Mouse (Mus musculus): Measurements from ENCODE around the gene Lpp. TPM values are rescaled to one million over a fixed set of nuclear protein-coding genes. Genes with fewer than 3 reads are reported as not detected.

The Lpp gene
- polyA plus RNA-seq, 1 experiment: 137 TPM

DNA sequence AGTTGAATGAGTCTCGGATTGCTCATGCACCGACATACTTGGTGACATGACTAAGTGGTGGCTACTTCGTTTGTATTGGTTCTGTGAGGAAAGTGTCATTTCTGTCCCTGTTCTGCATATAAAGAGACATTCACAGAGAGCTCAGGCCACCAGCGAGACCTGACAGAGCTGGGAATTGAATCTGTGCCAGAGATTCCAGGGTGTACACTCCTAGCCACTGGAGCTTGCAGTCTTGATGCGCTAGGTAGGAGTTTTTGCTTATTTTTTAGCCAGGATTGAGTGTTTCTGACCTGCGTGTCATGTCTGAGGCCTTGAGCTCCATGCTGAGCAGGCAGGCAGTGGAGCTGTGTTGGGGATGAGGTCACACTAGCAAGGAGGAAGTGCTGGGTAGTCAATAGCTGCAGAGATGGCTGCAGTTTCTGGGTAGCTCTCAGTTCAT is 41.8 kb downstream of the Lpp start:
- DNase-seq (ENCODE audit: low spot score): no peak

DNA sequence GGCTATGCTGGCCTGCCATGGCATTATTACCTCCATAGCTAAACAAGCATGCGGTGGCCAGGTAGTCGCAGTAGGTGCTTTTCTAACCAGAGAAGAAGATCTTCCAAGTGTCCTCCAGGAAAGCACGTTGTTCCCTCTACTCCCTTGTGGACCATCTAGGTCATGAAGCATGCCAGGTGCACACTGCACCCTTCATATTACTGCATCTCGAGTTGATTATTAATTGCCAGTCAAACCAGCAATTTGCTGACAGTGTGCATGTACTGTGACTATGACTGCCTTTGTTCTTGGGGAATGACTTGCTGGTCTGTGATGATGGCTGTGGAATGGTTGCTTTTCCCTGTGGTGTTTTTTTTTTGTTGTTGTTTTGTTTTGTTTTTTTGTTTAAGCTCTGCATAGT is 45.1 kb downstream of the Lpp start:
- DNase-seq (ENCODE audit: low spot score): no peak

DNA sequence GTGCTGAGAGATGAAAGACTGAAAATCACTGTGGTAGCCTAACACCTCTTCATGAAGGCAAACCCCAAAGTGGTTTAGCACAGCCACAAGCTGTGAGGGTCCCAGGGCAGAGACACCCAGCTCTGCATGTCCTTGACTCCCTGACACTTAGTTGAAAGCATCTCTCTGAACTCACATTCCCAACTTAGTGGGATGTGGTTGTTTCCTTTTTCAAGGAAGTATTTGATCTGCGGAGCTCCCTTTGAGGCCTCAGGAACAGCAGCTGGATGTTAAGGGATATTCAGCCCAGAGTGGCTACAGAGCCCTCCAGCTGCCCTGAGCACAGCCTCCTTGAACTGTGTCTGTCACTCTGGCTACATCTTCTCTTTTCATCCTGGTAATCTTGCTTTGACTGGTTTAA is 48.0 kb downstream of the Lpp start:
- DNase-seq (ENCODE audit: low spot score): no peak

DNA sequence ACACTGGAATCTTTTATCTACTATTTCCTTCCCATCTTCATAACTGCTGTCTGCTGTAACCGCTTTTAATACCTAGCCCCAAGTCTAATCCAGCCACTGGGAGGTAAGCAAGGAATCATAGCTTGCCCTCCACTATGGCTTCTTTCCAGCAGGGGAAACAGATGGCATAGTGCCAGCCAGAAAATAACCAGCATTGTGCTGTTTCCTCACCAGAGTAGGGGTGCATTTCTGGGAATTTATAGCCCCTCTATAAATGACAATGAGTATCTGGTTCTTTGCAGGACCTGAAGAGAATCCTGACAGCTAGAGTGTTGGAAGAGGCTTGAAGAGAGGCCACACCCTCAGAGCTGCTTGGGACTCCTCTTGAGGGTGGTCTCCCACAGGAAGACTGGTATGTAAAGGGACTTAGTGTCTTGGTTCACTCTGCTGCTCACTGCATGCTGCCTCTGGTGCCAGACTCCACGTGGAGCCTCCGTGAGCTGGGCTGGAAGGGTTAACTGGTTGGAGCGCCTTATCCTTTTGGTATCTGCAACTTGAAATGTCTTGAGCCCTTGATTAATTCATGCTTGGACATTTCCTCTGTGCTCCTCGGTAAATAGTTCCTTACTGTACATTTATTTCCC is 49.3 kb downstream of the Lpp start:
- DNase-seq (ENCODE audit: low spot score): no peak

DNA sequence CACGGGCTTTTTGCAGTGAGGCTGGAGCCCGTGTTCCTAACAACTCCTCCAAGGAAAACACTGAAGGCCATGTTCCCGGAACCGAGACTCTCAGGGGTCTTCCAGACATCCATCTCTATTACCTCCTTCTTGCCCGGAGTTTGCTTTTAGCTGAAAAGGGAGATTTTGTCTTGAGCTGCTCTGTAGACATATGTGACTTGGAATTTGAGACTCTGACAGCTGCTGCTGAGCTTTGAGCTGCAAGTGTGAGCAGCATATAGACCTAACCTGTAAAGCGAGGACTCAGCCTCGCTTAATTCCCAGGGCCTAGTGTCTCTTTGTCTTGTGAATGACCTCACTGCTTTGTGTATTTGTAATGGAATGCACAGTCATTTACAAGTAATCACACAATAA is 49.8 kb downstream of the Lpp start:
- no peak for DNase-seq (ENCODE audit: low spot score)

DNA sequence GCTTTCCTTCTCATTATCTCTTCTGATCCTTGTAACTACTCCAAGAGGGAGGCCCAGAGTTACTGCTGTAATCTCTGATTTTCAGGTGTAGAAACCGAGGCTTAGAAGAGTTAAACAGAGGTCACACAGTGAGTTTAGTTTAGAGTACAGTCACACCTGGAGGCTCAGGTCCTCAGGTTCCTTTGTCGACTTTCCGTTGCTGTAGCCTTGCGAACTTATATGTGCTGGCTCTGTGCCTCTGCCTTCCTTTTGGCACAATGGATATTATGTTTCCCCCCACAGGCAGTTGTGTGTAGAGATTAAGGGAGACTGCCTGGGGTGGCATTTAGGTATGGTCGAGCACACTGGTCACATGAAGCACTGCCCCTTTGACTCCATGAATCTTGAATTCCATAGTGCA is 50.2 kb downstream of the Lpp start:
- DNase-seq (ENCODE audit: low spot score): no peak

DNA sequence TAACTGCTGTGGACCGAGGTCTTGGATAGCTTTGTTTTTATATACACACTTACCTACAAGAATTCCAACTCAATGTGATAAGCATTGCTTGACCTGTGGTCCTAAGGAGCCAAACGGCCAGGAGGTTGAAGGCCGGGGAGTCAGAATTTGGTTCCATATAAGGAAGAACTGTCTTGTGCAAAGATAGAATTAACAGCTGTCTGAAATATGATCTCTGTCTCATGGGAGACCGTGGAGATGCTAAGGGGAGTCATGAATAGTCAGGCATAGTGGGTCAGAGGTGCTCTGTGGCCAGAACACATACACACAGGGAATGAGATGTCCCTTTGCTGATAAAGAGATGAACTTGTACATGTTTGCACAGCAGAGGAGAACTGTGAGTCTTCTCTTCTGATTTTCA is 51.5 kb downstream of the Lpp start:
- no peak for DNase-seq (ENCODE audit: low spot score)

DNA sequence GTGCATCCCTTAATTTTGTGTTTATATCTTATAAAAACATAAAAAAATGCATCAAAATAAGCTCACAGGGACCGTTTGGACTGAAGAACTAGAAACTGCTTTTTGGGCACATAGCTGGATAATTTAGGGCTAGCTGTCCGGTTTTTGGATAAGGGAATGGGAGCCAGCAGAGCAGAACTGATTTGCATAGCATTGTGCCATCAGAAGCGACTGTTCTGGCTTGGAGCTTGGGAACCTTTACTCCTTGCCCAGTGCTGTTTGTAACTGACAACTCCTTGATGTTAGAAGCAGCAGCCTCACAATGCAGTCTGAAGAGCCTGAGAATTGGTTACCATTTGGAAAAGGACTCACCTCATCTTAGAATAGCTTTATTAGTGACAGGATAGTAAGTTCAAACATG is 52.2 kb downstream of the Lpp start:
- no peak for DNase-seq (ENCODE audit: low spot score)

DNA sequence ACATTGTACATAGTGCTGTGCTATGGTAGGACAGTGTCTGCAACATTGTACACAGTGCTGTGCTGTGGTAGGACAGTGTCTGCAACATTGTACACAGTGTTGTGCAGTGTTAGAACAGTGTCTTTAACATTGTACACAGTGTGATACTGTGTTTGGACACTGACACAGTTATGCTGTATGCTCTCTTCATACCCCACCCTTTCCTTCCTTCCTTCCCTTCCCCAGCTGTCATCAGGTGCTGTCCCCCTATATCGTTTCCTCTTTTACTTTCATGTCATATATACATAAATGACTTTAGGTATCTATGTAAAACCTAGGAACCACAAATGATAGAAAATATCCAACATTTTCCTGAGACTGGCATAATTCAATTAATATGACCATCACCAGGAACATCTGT is 53.1 kb downstream of the Lpp start:
- no peak for DNase-seq (ENCODE audit: low spot score)

DNA sequence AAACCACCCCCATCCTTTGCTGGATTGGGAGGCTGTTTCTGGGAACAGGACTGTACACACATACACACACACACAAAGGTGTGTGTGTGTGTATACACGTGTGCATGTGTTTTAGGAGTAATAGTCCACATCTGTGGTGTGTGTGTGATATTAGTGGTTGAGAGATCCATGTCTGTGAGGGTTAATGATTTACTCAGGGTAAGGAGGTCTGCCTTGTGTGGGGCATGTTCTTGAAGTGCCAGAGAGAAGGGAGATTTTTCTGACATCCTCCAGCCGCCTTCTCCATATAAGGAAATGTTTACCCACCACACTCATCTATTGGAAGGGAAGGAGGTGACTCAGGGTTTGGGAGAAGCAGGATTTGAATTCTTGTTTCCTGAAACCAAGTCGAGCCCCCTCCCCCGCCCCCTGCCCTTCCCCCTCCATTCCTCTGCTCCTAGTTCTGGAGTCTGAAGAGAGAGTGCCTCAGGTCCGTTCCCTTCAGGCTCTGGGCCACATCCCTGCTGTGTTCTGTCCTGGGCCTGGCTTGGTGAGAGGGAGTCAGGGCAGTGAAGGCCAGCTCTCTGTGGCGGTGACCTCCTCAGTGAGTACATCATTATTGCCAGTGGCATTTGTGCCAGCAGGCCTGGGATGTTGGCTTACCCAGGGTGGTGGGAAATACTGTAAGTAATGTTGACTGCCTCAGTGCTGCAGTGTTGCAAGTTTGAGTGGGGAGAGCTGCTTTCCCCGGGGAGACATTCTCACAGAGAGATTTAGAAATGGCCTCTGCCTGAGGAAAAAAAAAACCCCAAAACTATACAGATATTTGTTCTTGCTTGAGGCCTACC is 54.6 kb downstream of the Lpp start:
- DNase-seq (ENCODE audit: low spot score): no peak

DNA sequence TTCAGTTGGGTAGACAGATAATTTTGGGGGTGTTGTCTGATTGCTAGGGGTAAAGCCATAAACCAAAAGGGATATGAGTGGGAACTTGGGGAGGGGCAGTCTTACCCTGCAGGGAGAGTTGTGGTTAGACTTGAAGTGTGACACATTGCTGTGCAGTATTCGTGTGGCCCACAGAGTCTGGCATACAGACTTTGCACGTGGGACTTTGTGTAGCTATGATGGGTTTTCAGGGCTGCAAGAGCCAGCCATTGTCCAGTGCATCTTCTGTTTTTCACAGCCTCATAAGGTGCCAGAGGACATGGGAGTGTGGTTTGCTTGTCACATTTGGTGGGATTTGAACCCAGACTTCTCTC is 55.2 kb downstream of the Lpp start:
- DNase-seq (ENCODE audit: low spot score): no peak

DNA sequence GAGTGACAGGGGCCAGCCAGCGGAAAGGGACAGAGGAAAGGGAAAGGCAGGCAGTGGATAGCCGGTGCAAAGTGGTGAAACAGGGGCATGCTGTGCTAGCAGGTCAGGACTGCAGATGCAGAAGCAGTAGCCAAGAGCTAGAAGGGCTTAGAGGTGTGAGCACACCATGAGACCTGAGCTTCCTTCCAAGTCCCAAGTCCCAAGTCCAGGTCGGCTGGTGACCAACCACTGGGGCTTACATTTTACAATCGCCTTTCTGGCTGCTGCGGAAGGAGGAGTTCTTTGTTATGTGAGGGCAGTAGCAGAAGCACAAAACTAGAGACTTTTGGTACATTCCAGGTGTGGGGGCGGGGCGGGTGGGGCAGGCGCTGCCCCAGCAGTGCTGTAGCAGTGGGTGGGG is 56.5 kb downstream of the Lpp start:
- DNase-seq (ENCODE audit: low spot score): no peak

DNA sequence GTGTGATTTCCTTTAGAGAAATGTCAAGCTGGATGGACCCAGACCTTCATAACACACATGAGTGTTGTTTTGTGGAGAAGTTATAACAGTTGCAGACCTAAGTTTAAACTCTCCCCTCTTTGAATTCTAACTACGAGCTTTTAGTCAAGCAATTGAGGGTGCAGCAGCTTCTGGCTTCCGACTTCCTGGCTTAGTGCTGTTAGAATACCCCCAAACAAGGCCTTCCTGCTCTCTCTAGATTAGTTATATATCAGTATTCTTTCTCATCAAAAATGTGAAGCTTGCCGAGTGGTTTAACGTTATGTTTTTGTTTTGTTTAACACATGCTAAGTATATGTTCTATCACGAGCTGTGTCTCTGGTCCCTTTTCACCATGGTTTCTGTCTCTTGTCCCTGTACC is 56.9 kb downstream of the Lpp start:
- DNase-seq (ENCODE audit: low spot score): no peak

DNA sequence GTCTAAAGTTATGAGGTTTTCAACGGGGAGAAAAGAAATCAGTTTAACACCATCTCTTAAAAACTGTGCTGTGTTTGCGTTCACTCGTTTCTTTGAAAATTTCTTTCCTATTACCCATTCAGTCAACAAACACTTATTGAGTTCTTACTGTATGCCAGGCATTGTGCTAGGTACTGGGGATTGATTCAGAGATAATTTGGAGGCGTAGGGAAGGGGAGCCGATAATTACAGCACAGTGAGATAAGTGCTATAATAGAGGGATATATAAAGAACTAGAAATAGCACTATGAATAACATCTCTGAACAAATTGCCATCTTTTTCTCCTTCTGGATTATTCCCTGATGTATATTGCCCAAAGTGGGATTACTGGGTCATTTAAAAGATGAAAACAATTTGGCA is 57.8 kb downstream of the Lpp start:
- no peak for DNase-seq (ENCODE audit: low spot score)

DNA sequence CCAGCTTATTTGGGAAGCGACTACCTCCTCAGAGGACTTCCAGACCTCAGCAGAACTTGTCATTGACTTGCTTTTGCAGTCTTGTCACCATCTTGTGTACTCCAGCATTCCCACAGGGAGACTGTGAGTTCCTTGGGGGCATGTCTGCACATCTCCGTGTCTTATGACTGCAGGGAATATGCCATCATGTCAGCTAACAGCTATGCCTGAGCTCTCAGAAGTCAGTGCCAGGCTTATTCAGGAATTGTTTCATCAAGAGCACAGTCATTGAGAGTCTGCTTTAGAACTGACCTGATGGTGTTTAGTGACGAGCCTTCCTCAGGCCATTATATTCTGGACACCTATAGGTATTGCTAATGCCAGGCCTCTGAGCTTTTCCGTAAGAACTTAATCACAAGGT is 60.2 kb downstream of the Lpp start:
- no peak for DNase-seq (ENCODE audit: low spot score)

DNA sequence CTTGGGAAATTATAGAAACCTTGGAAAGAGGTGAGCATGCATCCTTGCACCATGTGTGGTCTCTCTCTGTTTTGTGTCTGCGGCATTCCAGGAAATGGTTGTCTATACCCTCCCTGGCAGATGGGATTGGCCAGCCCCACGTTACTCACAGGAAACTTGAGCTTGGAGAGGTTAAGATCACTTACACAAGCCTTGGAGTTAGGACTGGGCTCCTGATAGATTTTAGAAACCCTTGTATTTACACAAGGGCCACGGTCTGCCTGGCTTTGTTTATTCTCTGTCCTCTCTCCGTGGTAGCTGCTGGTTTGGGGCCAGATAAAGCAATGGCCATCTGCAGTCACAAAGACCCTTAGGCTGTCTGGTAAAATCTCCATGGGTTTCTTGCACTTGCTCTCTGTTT is 61.2 kb downstream of the Lpp start:
- DNase-seq (ENCODE audit: low spot score): no peak

DNA sequence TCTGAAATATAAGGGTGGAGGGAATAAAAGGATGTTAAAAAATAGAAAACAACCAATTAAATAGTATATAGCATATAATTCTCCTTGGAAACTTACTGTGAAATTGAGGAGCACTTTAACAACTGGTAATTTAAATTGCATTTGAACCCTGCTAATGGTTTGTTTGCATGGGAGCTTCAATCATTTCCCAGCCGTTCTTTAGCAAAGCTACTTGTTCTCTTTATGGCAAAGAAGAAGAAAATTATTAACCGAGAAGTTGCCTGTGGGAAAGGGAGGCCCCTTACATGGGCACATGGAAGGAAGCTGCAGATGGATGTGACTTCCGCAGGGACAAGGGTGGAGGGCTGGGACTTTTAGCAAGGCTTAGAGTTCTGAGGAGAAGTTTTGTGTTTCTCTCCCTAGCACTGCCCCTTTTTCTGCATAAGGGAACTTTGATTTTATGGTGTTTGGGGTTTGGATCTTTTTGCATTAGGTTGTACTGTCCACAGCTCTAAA is 62.1 kb downstream of the Lpp start:
- no peak for DNase-seq (ENCODE audit: low spot score)

DNA sequence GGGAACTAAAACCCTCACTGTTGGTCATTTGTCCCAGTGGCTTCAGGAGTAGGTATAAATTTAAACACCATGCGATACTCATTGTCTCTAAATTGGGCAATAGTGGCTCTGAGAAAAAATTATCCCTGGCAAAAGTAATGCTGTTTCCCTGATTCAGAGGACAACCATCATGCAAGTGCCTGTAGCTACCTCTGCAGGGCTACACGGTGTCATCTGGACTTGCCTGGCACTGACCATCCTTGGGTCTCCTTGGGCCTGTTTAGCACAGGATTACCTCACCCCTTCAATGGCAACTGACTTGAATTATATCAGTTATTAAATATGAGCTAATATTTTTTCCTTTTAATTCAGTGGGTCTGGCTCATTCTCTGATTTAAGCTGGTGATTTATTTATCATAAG is 70.5 kb downstream of the Lpp start:
- no peak for DNase-seq (ENCODE audit: low spot score)

DNA sequence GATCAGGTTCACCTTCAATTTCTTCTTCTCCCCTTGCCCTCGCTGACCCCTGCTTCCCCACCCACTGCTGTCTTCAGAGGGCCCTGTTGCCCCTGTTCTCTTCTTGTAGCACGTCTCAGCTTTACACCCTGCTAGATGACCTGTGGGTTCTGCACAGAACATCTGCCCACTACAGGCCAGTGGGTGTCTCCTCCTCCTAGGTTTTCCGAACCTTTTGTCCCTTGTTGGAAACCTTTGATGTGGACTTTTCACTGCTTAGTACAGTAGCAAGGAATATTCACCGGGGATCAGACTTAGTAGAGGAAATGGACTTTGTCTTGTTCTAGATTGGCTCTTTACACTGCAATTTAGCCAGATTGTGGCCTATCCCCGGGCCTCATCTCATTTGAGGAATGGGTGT is 71.1 kb downstream of the Lpp start:
- DNase-seq (ENCODE audit: low spot score): no peak

DNA sequence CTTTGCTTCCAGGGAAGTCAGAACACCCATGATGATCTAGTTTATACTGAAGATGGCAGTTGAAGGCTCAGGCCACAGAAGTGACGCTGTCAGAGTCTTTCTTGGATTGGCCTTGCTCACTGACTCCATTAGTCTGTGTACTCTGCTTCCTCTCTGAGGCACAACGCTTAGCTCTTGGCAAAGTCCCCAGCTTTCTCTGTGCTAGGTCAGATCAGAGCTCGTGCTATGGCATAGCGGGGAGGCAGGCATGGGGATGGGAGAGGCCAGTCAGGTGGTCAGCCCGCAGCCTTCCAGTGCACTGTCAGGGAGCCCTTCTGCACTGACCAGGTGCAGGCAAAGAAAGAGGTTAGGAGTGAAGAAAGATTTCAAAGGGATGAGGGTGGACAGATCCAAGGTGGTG is 72.3 kb downstream of the Lpp start:
- DNase-seq (ENCODE audit: low spot score): no peak

DNA sequence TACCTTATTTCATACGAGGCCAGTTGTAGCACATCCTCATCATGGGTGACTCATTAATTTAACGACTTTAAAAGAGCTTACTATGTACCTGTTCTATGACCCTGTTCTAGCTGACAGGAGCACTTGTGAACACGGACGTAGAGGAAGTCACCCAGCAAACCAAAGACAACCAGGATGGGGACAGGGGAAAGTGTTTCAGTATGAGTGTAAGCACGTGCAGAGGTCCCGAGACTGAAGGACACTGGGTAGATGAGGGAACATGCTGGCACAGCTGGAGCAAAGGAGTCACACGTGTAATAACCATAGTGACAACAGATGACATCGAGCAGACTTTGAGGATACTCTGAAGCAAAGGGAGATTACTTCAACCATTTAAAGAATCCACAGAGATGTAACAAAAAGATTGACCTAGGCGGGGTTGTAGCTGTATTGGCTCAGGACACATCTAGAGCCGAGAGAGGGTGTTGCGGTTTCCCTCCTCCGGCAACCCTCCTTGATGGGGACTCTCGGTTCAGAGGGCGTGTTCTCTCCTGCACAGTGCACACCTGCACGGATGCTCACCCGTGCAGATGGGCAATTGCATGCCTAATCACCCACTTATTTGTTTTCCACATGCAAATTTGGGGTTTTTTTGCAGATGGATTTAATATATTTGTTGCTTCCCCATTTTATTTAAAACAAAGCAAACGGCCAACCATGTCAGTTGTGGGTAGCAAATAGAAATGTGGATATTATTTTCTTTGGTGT is 74.4 kb downstream of the Lpp start:
- DNase-seq (ENCODE audit: low spot score): no peak

DNA sequence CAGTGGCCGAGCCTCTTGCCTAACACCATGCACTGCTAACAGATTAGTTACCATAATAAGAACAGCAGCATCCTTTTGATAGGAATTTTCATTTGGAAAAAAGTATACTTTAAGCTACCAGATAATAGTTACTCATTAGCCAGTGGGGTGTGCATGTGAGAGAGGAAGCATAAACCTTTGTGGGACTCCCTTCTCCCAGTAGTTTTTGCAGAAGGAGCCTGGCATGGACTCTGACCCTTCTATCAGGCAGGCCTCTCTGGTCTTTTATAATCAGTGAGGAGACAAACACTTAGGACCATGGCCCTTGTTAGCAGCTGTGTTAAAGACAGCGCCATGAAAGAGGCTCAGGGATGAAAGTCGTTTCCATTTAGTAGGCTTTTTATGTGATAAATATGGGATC is 76.0 kb downstream of the Lpp start:
- no peak for DNase-seq (ENCODE audit: low spot score)

DNA sequence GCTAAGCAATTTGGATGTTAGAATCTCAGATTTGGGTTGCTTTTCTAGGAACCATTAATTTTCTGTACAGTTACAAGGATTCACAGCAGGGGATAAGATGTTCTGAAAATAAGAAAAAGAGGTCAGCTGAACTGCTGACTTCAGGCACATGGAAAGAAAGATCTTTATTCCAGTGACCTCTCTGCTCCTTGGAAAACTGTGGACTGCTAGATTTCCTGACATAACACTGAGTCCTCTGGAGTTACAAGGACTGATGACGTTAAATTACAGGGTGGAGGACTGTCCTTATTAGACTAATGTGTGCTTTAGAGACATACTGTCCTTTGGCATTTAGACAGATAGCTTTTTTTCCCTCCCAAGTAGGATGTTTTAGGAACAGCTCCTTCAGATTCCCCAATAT is 77.3 kb downstream of the Lpp start:
- DNase-seq (ENCODE audit: low spot score): no peak

Measured in urinary bladder, adult 2 months (tissue).